Mouse (Mus musculus) cortical plate, adult 2 months (tissue): ENCODE data around the gene Psma6.

Experiments used
- CTCF ChIP-seq: fragments of 200-500 bp; IDR thresholded peaks from 2 replicates; pipeline ENCODE4 v1.5.1; 2011; ENCODE audit warnings: mild to moderate bottlenecking, control low read depth, low read length; ENCODE audit not compliant: insufficient read depth; ENCODE audit errors: extremely low read depth
- POLR2A ChIP-seq: fragments of 200-500 bp; IDR thresholded peaks from 2 replicates; pipeline ENCODE4 v1.6.1; 2011; ENCODE audit warnings: mild to moderate bottlenecking, low read length, control low read depth; ENCODE audit not compliant: insufficient read depth; ENCODE audit errors: extremely low read depth

- TF ChIP-seq CTCF = no peak
- TF ChIP-seq POLR2A = no peak
Observed at GRCm38 (mm10) chr12:55376956-55377609, 6.9 kb upstream of the Psma6 start.
